Mouse (Mus musculus) neural tube, embryonic 11.5 days (tissue): Measurements from ENCODE around the gene Ing5. TPM values are rescaled to one million over a fixed set of nuclear protein-coding genes. Genes with fewer than 3 reads are reported as not detected.
A peak's percentile ranks its signal among the peaks of the same experiment; 100 is the strongest.

ENCODE experiments used
- ATAC-seq: fragments of 200-750 bp; cut with Nextera tagmentation; 2 replicates; pipeline ENCODE4 v1.8.0; 2017; ENCODE audit warnings: moderate number of reproducible peaks, mild to moderate bottlenecking, moderate TSS enrichment, moderate library complexity; ENCODE audit not compliant: insufficient read depth, low FRiP score, low TSS enrichment
- DNase-seq: peaks from one replicate; pipeline ENCODE4 v3.0.0-alpha.2; 2015; ENCODE audit warnings: low spot score
- H3K27ac ChIP-seq: fragments of 300-500 bp; sonication (generic); 2 replicates; pipeline ENCODE4 v1.5.1; 2014; ENCODE audit warnings: low read depth, mild to moderate bottlenecking, low read length
- H3K27me3 ChIP-seq: fragments of 300-500 bp; sonication (generic); 2 replicates; pipeline ENCODE4 v1.6.1; 2014; ENCODE audit warnings: mild to moderate bottlenecking, low read length, mixed read lengths; ENCODE audit not compliant: control insufficient read depth, insufficient read depth
- H3K36me3 ChIP-seq: fragments of 300-500 bp; sonication (generic); 2 replicates; pipeline ENCODE4 v1.6.1; 2014; ENCODE audit warnings: mild to moderate bottlenecking, low read length, moderate library complexity, mixed read lengths; ENCODE audit not compliant: control insufficient read depth, insufficient read depth
- H3K4me1 ChIP-seq: fragments of 300-500 bp; sonication (generic); 2 replicates; pipeline ENCODE4 v1.6.1; 2014; ENCODE audit warnings: low read length, mixed read lengths; ENCODE audit not compliant: control insufficient read depth, insufficient read depth
- H3K4me2 ChIP-seq: fragments of 300-500 bp; sonication (generic); 2 replicates; pipeline ENCODE4 v1.6.1; 2014; ENCODE audit warnings: low read depth, mild to moderate bottlenecking, moderate library complexity
- H3K4me3 ChIP-seq: fragments of 300-500 bp; sonication (generic); 2 replicates; pipeline ENCODE4 v1.5.1; 2014; ENCODE audit warnings: low read depth, low read length
- H3K9ac ChIP-seq: fragments of 300-500 bp; sonication (generic); 2 replicates; pipeline ENCODE4 v1.6.1; 2014; ENCODE audit warnings: mild to moderate bottlenecking, low read length
- H3K9me3 ChIP-seq: fragments of 300-500 bp; sonication (generic); 2 replicates; pipeline ENCODE4 v1.6.1; 2016; ENCODE audit warnings: low read length; ENCODE audit not compliant: control insufficient read depth
- WGBS: fragments of 180-500 bp; shearing (Covaris S2); extraction: QIAGEN DNeasy Blood & Tissue Kit; methylation state at CpG from one replicate; pipeline ENCODE4 v1.1.7; 2014; 5-methylcytosine and 5-hydroxymethylcytosine counted together
- polyA plus RNA-seq: library from polyadenylated mRNA; unstranded; fragments of >200 nt; fragmentation: Nextera tagmentation; extraction: Ambion mirVana; gene quantifications from 2 replicates; pipeline ENCODE4 v1.2.1, GENCODE M21; 2014

Ing5 gene
- polyA plus RNA-seq, 1 experiment from 2014 or later, result 17.1 TPM

GRCm38 (mm10) chr1:93804818-93805217 is 1.1 kb downstream of the Ing5 start:
- DNase-seq, result no peak
- Histone ChIP-seq H3K27ac (no peak overlapping the region), H3K4me1 (peaks cover 15% of the 10 kb centered on the region), H3K4me3 (peak overlapping the region; percentile 65), H3K9me3 (no peaks in the 10 kb centered on the region), H3K4me2 (peak overlapping the region; percentile 83), H3K27me3 (no peaks in the 10 kb centered on the region), H3K9ac (no peak overlapping the region), H3K36me3 (peaks cover 4% of the 10 kb centered on the region)
- ATAC-seq, result no peak
- WGBS, result 76% methylated on average over 4 of the region's 4 CpGs

GRCm38 (mm10) chr1:93805221-93805951 is 1.6 kb downstream of the Ing5 start:
- WGBS, result 83% methylated on average over 5 of the region's 5 CpGs
- H3K27me3 ChIP-seq, result no peaks in the 10 kb centered on the region
- H3K9ac ChIP-seq, result no peak overlapping the region
- peaks cover 15% of the 10 kb centered on the region for H3K4me1 ChIP-seq
- peaks cover 4% of the 10 kb centered on the region for H3K36me3 ChIP-seq
- peak overlapping the region; percentile 83; the same call in 1 of the 2 replicates for H3K4me2 ChIP-seq
- ATAC-seq (no peak), DNase-seq (no peak)
- no peak overlapping the region for H3K4me3 ChIP-seq
- no peaks in the 10 kb centered on the region for H3K9me3 ChIP-seq
- no peak overlapping the region for H3K27ac ChIP-seq

GRCm38 (mm10) chr1:93808871-93809270 is 5.1 kb downstream of the Ing5 start:
- H3K9me3 ChIP-seq, result no peaks in the 10 kb centered on the region
- no peak for ATAC-seq

GRCm38 (mm10) chr1:93810011-93810410 is 6.2 kb downstream of the Ing5 start:
- DNase-seq, result no peak
- H3K4me3 ChIP-seq, result no peak overlapping the region
- H3K27ac ChIP-seq, result no peak overlapping the region
- H3K4me2 ChIP-seq, result no peak overlapping the region
- H3K4me1 ChIP-seq, result no peaks in the 10 kb centered on the region
- WGBS, result 95% methylated on average over 3 of the region's 3 CpGs
- H3K36me3 ChIP-seq, result peaks cover 24% of the 10 kb centered on the region
- no peak overlapping the region for H3K9ac ChIP-seq
- no peak for ATAC-seq
- no peaks in the 10 kb centered on the region for H3K27me3 ChIP-seq
- H3K9me3 ChIP-seq, result no peaks in the 10 kb centered on the region

More at GRCm38 (mm10) chr1:93808871-93809270, 5.1 kb downstream of the Ing5 start:
- no peak for DNase-seq
- Histone ChIP-seq H3K4me1 (peaks cover 4% of the 10 kb centered on the region), H3K4me2 (no peak overlapping the region), H3K36me3 (peaks cover 18% of the 10 kb centered on the region), H3K27ac (no peak overlapping the region), H3K9ac (no peak overlapping the region), H3K27me3 (no peaks in the 10 kb centered on the region), H3K4me3 (no peak overlapping the region)
- 98% methylated on average over 4 of the region's 4 CpGs for WGBS

GRCm38 (mm10) chr1:93811495-93812039 is 7.8 kb downstream of the Ing5 start:
- Histone ChIP-seq H3K27me3 (no peaks in the 10 kb centered on the region), H3K9ac (no peak overlapping the region), H3K27ac (no peak overlapping the region), H3K4me2 (no peak overlapping the region), H3K4me3 (no peak overlapping the region), H3K9me3 (no peaks in the 10 kb centered on the region), H3K4me1 (no peaks in the 10 kb centered on the region), H3K36me3 (peaks cover 26% of the 10 kb centered on the region)
- no peak for DNase-seq
- ATAC-seq, result no peak
- 94% methylated on average over 8 of the region's 8 CpGs for WGBS

- Histone ChIP-seq H3K9me3 (no peaks in the 10 kb centered on the region), H3K4me1 (no peaks in the 10 kb centered on the region), H3K4me3 (no peak overlapping the region), H3K27me3 (no peaks in the 10 kb centered on the region), H3K9ac (no peak overlapping the region), H3K36me3 (peaks cover 29% of the 10 kb centered on the region), H3K27ac (no peak overlapping the region), H3K4me2 (no peak overlapping the region)
- 93% methylated on average over 8 of the region's 8 CpGs for WGBS
- ATAC-seq (no peak), DNase-seq (no peak)
Observed at GRCm38 (mm10) chr1:93817823-93818532, 14.2 kb downstream of the Ing5 start.

GRCm38 (mm10) chr1:93818722-93819121 is 15.0 kb downstream of the Ing5 start:
- H3K36me3 ChIP-seq, result peaks cover 26% of the 10 kb centered on the region

GRCm38 (mm10) chr1:93823796-93824495 is 20.2 kb downstream of the Ing5 start:
- Histone ChIP-seq H3K27ac (no peak overlapping the region), H3K9ac (no peak overlapping the region; the same call in 1 of the 2 replicates), H3K36me3 (peaks cover 7% of the 10 kb centered on the region; the same call in 1 of the 2 replicates), H3K4me2 (no peak overlapping the region), H3K27me3 (no peaks in the 10 kb centered on the region), H3K4me1 (no peaks in the 10 kb centered on the region), H3K9me3 (no peaks in the 10 kb centered on the region), H3K4me3 (no peak overlapping the region)
- ATAC-seq (no peak), DNase-seq (no peak)
- 80% methylated on average over 3 of the region's 3 CpGs for WGBS

More at GRCm38 (mm10) chr1:93818722-93819121, 15.0 kb downstream of the Ing5 start:
- Histone ChIP-seq H3K4me3 (no peak overlapping the region), H3K9ac (no peak overlapping the region), H3K27ac (no peak overlapping the region), H3K4me2 (no peak overlapping the region), H3K4me1 (no peaks in the 10 kb centered on the region), H3K9me3 (no peaks in the 10 kb centered on the region), H3K27me3 (no peaks in the 10 kb centered on the region)
- DNase-seq, result no peak
- no peak for ATAC-seq
- 84% methylated on average over 7 of the region's 7 CpGs for WGBS
